Mouse (Mus musculus) forebrain, embryonic 14.5 days (tissue): Measurements from ENCODE around the gene Nrf1. TPM values are rescaled to one million over a fixed set of nuclear protein-coding genes. Genes with fewer than 3 reads are reported as not detected.

Experiments used
- ATAC-seq: fragments of 200-750 bp; cut with Nextera tagmentation; 2 replicates; pipeline ENCODE4 v1.8.0; 2017; ENCODE audit warnings: mild to moderate bottlenecking, moderate library complexity
- DNase-seq: peaks from one replicate; pipeline ENCODE4 v3.0.0-alpha.2; 2015; ENCODE audit warnings: low spot score
- H3K27ac ChIP-seq: fragments of 300-500 bp; sonication (generic); 2 replicates; pipeline ENCODE4 v1.5.1; 2014; ENCODE audit warnings: low read depth, mild to moderate bottlenecking, control low read depth, low read length, moderate library complexity
- H3K27me3 ChIP-seq: fragments of 300-500 bp; sonication (generic); replicated peaks from 2 replicates; pipeline ENCODE4 v1.6.1; 2014; ENCODE audit warnings: low read length, control low read depth, mixed read lengths; ENCODE audit not compliant: control insufficient read depth, insufficient read depth
- H3K36me3 ChIP-seq: fragments of 300-500 bp; sonication (generic); 2 replicates; pipeline ENCODE4 v1.6.1; 2014; ENCODE audit warnings: low read length, control low read depth; ENCODE audit not compliant: control insufficient read depth, insufficient read depth
- H3K4me1 ChIP-seq: fragments of 300-500 bp; sonication (generic); 2 replicates; pipeline ENCODE4 v1.6.1; 2014; ENCODE audit warnings: antibody characterized with exemption, low read length, control low read depth; ENCODE audit not compliant: control insufficient read depth, insufficient read depth
- H3K4me2 ChIP-seq: fragments of 300-500 bp; sonication (generic); 2 replicates; pipeline ENCODE4 v1.6.1; 2014; ENCODE audit warnings: mild to moderate bottlenecking, control low read depth, low read length
- H3K4me3 ChIP-seq: fragments of 300-500 bp; sonication (generic); 2 replicates; pipeline ENCODE4 v1.5.1; 2014; ENCODE audit warnings: low read depth, low read length, control low read depth
- H3K9ac ChIP-seq: fragments of 300-500 bp; sonication (generic); 2 replicates; pipeline ENCODE4 v1.6.1; 2014; ENCODE audit warnings: mild to moderate bottlenecking, low read length, control low read depth, moderate library complexity
- H3K9me3 ChIP-seq: fragments of 300-500 bp; sonication (generic); replicated peaks from 2 replicates; pipeline ENCODE4 v1.6.1; 2016; ENCODE audit warnings: low read length, control low read depth, mixed read lengths; ENCODE audit not compliant: control insufficient read depth
- WGBS: fragments of 180-500 bp; shearing (Covaris S2); extraction: QIAGEN DNeasy Blood & Tissue Kit; methylation state at CpG from one replicate; pipeline ENCODE4 v1.1.7; 2014; 5-methylcytosine and 5-hydroxymethylcytosine counted together
- polyA plus RNA-seq: library from polyadenylated mRNA; unstranded; fragments of >200 nt; fragmentation: Nextera tagmentation; extraction: Ambion mirVana; gene quantifications from 2 replicates; pipeline ENCODE4 v1.2.1, GENCODE M21; 2014

Nrf1 gene
- polyA plus RNA-seq, 1 experiment from 2014 or later: 48.7 TPM

GRCm38 (mm10) chr6:30062544-30062943 lies 14.8 kb downstream of the Nrf1 start:
- Histone ChIP-seq H3K4me2 (no peak overlapping the region), H3K27ac (no peak overlapping the region), H3K9ac (no peak overlapping the region), H3K9me3 (no peaks in the 10 kb centered on the region), H3K27me3 (no peaks in the 10 kb centered on the region), H3K4me1 (no peaks in the 10 kb centered on the region), H3K36me3 (no peaks in the 10 kb centered on the region), H3K4me3 (no peak overlapping the region)
- DNase-seq (no peak), ATAC-seq (no peak)
- 93% methylated on average over 2 of the region's 2 CpGs for WGBS

GRCm38 (mm10) chr6:30065369-30065768 lies 17.6 kb downstream of the Nrf1 start:
- Histone ChIP-seq H3K36me3 (no peaks in the 10 kb centered on the region), H3K27ac (no peak overlapping the region), H3K9ac (no peak overlapping the region), H3K4me3 (no peak overlapping the region), H3K27me3 (no peaks in the 10 kb centered on the region), H3K4me2 (no peak overlapping the region), H3K4me1 (no peaks in the 10 kb centered on the region), H3K9me3 (no peaks in the 10 kb centered on the region)
- no peak for DNase-seq
- no peak for ATAC-seq
- 93% methylated on average over 2 of the region's 2 CpGs for WGBS

- H3K9ac ChIP-seq: no peak overlapping the region
- H3K27me3 ChIP-seq: no peaks in the 10 kb centered on the region
- H3K36me3 ChIP-seq: no peaks in the 10 kb centered on the region
- ATAC-seq (no peak), DNase-seq (no peak)
- H3K27ac ChIP-seq: no peak overlapping the region
- H3K9me3 ChIP-seq: no peaks in the 10 kb centered on the region
- 93% methylated on average over 2 of the region's 2 CpGs for WGBS
- no peak overlapping the region for H3K4me3 ChIP-seq
- H3K4me1 ChIP-seq: no peaks in the 10 kb centered on the region
- no peak overlapping the region for H3K4me2 ChIP-seq
Observed at GRCm38 (mm10) chr6:30066746-30067145, 19.0 kb downstream of the Nrf1 start.

- Histone ChIP-seq H3K9ac (no peak overlapping the region), H3K36me3 (no peaks in the 10 kb centered on the region), H3K4me2 (no peak overlapping the region), H3K27me3 (no peaks in the 10 kb centered on the region), H3K9me3 (no peaks in the 10 kb centered on the region), H3K27ac (no peak overlapping the region), H3K4me3 (no peak overlapping the region), H3K4me1 (peaks cover 4% of the 10 kb centered on the region; the same call in 1 of the 2 replicates)
- 80% methylated on average over 3 of the region's 3 CpGs for WGBS
- ATAC-seq (no peak), DNase-seq (no peak)
Observed at GRCm38 (mm10) chr6:30072476-30072875, 24.7 kb downstream of the Nrf1 start.

- H3K9me3 ChIP-seq: no peaks in the 10 kb centered on the region
- H3K4me3 ChIP-seq: no peak overlapping the region
- H3K4me2 ChIP-seq: no peak overlapping the region
- peak; percentile 78 for DNase-seq
- no peaks in the 10 kb centered on the region for H3K36me3 ChIP-seq
- no peak overlapping the region for H3K9ac ChIP-seq
- H3K27me3 ChIP-seq: no peaks in the 10 kb centered on the region
- peaks cover 15% of the 10 kb centered on the region for H3K4me1 ChIP-seq
- peak; percentile 88 for ATAC-seq
- peak overlapping the region; percentile 74; the same call in 1 of the 2 replicates for H3K27ac ChIP-seq
- WGBS: 4% methylated on average over 4 of the region's 4 CpGs
Observed at GRCm38 (mm10) chr6:30078938-30079529, 31.2 kb downstream of the Nrf1 start.

- Histone ChIP-seq H3K27ac (no peak overlapping the region), H3K4me2 (no peak overlapping the region), H3K9ac (no peak overlapping the region), H3K27me3 (no peaks in the 10 kb centered on the region), H3K4me1 (peaks cover 13% of the 10 kb centered on the region), H3K9me3 (no peaks in the 10 kb centered on the region), H3K36me3 (no peaks in the 10 kb centered on the region), H3K4me3 (no peak overlapping the region)
- ATAC-seq (no peak), DNase-seq (peak; percentile 61)
- 70% methylated on average over 3 of the region's 3 CpGs for WGBS
Observed at GRCm38 (mm10) chr6:30081339-30081738, 33.6 kb downstream of the Nrf1 start.

- Histone ChIP-seq H3K9me3 (no peaks in the 10 kb centered on the region), H3K36me3 (no peaks in the 10 kb centered on the region), H3K4me1 (peaks cover 13% of the 10 kb centered on the region), H3K4me2 (no peak overlapping the region), H3K4me3 (no peak overlapping the region), H3K27ac (no peak overlapping the region), H3K9ac (no peak overlapping the region), H3K27me3 (no peaks in the 10 kb centered on the region)
- 15% methylated on average over 1 of the region's 1 CpGs for WGBS
- no peak for ATAC-seq
- no peak for DNase-seq
Observed at GRCm38 (mm10) chr6:30083307-30083706, 35.5 kb downstream of the Nrf1 start.

- WGBS: 47% methylated on average over 2 of the region's 2 CpGs
- ATAC-seq: no peak
Observed at GRCm38 (mm10) chr6:30085351-30085750, 37.6 kb downstream of the Nrf1 start.

GRCm38 (mm10) chr6:30091221-30091620 lies 43.4 kb downstream of the Nrf1 start:
- no peak overlapping the region for H3K4me3 ChIP-seq
- no peak overlapping the region for H3K9ac ChIP-seq
- H3K36me3 ChIP-seq: peaks cover 34% of the 10 kb centered on the region
- no peaks in the 10 kb centered on the region for H3K9me3 ChIP-seq
- H3K4me1 ChIP-seq: no peaks in the 10 kb centered on the region
- no peaks in the 10 kb centered on the region for H3K27me3 ChIP-seq
- DNase-seq (peak; percentile 35), ATAC-seq (no peak)
- WGBS: 67% methylated on average over 4 of the region's 4 CpGs
- H3K27ac ChIP-seq: no peak overlapping the region
- no peak overlapping the region for H3K4me2 ChIP-seq

More at GRCm38 (mm10) chr6:30085351-30085750, 37.6 kb downstream of the Nrf1 start:
- no peaks in the 10 kb centered on the region for H3K27me3 ChIP-seq
- DNase-seq: peak; percentile 42
- H3K9ac ChIP-seq: no peak overlapping the region
- no peaks in the 10 kb centered on the region for H3K9me3 ChIP-seq
- H3K4me1 ChIP-seq: peaks cover 3% of the 10 kb centered on the region
- H3K36me3 ChIP-seq: peaks cover 11% of the 10 kb centered on the region; the same call in 1 of the 2 replicates
- H3K27ac ChIP-seq: no peak overlapping the region
- H3K4me2 ChIP-seq: no peak overlapping the region
- no peak overlapping the region for H3K4me3 ChIP-seq
